Mouse (Mus musculus): Measurements from ENCODE around the gene Sez6. TPM values are rescaled to one million over a fixed set of nuclear protein-coding genes. Genes with fewer than 3 reads are reported as not detected.
A peak's percentile ranks its signal among the peaks of the same experiment; 100 is the strongest.

The Sez6 gene
- polyA plus RNA-seq, 1 experiment from 2014 or later: 1.5 TPM

- DNase-seq (ENCODE audit: low spot score): no peak
- ATAC-seq (replicated peaks; ENCODE audit: insufficient number of reproducible peaks, low FRiP score, low TSS enrichment, low read depth): no peak
Measured at GRCm38 (mm10) chr11:77958268-77958667, 27.7 kb downstream of the Sez6 start.

GRCm38 (mm10) chr11:77958932-77959331 is 28.3 kb downstream of the Sez6 start:
- H3K4me3 ChIP-seq (ENCODE audit: low read depth, low read length): no peak overlapping the region
- 72% methylated on average over 9 of the region's 9 CpGs for WGBS
- H3K27ac ChIP-seq (replicated peaks; ENCODE audit: low read depth, low read length): no peak overlapping the region
- no peaks in the 10 kb centered on the region for H3K9me3 ChIP-seq (replicated peaks; ENCODE audit: control insufficient read depth, low read length)
- H3K27me3 ChIP-seq (ENCODE audit: control insufficient read depth, insufficient read depth, low read length): no peaks in the 10 kb centered on the region
- no peak for ATAC-seq (replicated peaks; ENCODE audit: insufficient number of reproducible peaks, low FRiP score, low TSS enrichment, low read depth)
- H3K4me1 ChIP-seq (ENCODE audit: control insufficient read depth, insufficient read depth, low read length): no peaks in the 10 kb centered on the region
- H3K36me3 ChIP-seq (replicated peaks; ENCODE audit: control insufficient read depth, insufficient read depth, low read depth, low read length): no peaks in the 10 kb centered on the region
- no peak for DNase-seq (ENCODE audit: low spot score)
- H3K4me2 ChIP-seq (ENCODE audit: low read depth, low read length): no peak overlapping the region
- no peak overlapping the region for H3K9ac ChIP-seq (replicated peaks; ENCODE audit: low read length)

More at GRCm38 (mm10) chr11:77958268-77958667, 27.7 kb downstream of the Sez6 start:
- Histone ChIP-seq H3K4me2 (ENCODE audit: low read depth, low read length) (no peak overlapping the region), H3K4me3 (ENCODE audit: low read depth, low read length) (no peak overlapping the region), H3K36me3 (replicated peaks; ENCODE audit: control insufficient read depth, insufficient read depth, low read depth, low read length) (no peaks in the 10 kb centered on the region), H3K27me3 (ENCODE audit: control insufficient read depth, insufficient read depth, low read length) (no peaks in the 10 kb centered on the region), H3K9ac (replicated peaks; ENCODE audit: low read length) (no peak overlapping the region), H3K4me1 (ENCODE audit: control insufficient read depth, insufficient read depth, low read length) (no peaks in the 10 kb centered on the region), H3K9me3 (replicated peaks; ENCODE audit: control insufficient read depth, low read length) (no peaks in the 10 kb centered on the region), H3K27ac (replicated peaks; ENCODE audit: low read depth, low read length) (no peak overlapping the region)
- 87% methylated on average over 2 of the region's 2 CpGs for WGBS

- no peak overlapping the region for H3K27ac ChIP-seq (replicated peaks; ENCODE audit: low read depth, low read length)
- ATAC-seq (replicated peaks; ENCODE audit: insufficient number of reproducible peaks, low FRiP score, low TSS enrichment, low read depth): no peak
- 52% methylated on average over 9 of the region's 9 CpGs for WGBS
Measured at GRCm38 (mm10) chr11:77960199-77960598, 29.6 kb downstream of the Sez6 start.

GRCm38 (mm10) chr11:77960898-77961297 is 30.3 kb downstream of the Sez6 start:
- H3K4me2 ChIP-seq (ENCODE audit: low read depth, low read length): no peak overlapping the region
- H3K27me3 ChIP-seq (ENCODE audit: control insufficient read depth, insufficient read depth, low read length): peaks cover under 1% of the 10 kb centered on the region; the same call in 1 of the 2 replicates
- no peak overlapping the region for H3K4me3 ChIP-seq (ENCODE audit: low read depth, low read length)
- no peak overlapping the region for H3K27ac ChIP-seq (replicated peaks; ENCODE audit: low read depth, low read length)
- no peak for ATAC-seq (replicated peaks; ENCODE audit: insufficient number of reproducible peaks, low FRiP score, low TSS enrichment, low read depth)
- no peak for DNase-seq (ENCODE audit: low spot score)
- no peak overlapping the region for H3K9ac ChIP-seq (replicated peaks; ENCODE audit: low read length)
- H3K9me3 ChIP-seq (replicated peaks; ENCODE audit: control insufficient read depth, low read length): no peaks in the 10 kb centered on the region
- peaks cover 7% of the 10 kb centered on the region for H3K4me1 ChIP-seq (ENCODE audit: control insufficient read depth, insufficient read depth, low read length)
- WGBS: 35% methylated on average over 5 of the region's 5 CpGs
- H3K36me3 ChIP-seq (replicated peaks; ENCODE audit: control insufficient read depth, insufficient read depth, low read depth, low read length): no peaks in the 10 kb centered on the region

More at GRCm38 (mm10) chr11:77960199-77960598, 29.6 kb downstream of the Sez6 start:
- Histone ChIP-seq H3K9ac (replicated peaks; ENCODE audit: low read length) (no peak overlapping the region), H3K27me3 (ENCODE audit: control insufficient read depth, insufficient read depth, low read length) (no peaks in the 10 kb centered on the region), H3K9me3 (replicated peaks; ENCODE audit: control insufficient read depth, low read length) (no peaks in the 10 kb centered on the region), H3K4me1 (ENCODE audit: control insufficient read depth, insufficient read depth, low read length) (peaks cover 2% of the 10 kb centered on the region; the same call in 1 of the 2 replicates), H3K36me3 (replicated peaks; ENCODE audit: control insufficient read depth, insufficient read depth, low read depth, low read length) (no peaks in the 10 kb centered on the region), H3K4me3 (ENCODE audit: low read depth, low read length) (no peak overlapping the region), H3K4me2 (ENCODE audit: low read depth, low read length) (no peak overlapping the region)
- DNase-seq (ENCODE audit: low spot score): no peak

- no peak overlapping the region for H3K27ac ChIP-seq (replicated peaks; ENCODE audit: low read depth, low read length)
- H3K9me3 ChIP-seq (replicated peaks; ENCODE audit: control insufficient read depth, low read length): no peaks in the 10 kb centered on the region
- DNase-seq (ENCODE audit: low spot score) (no peak), ATAC-seq (replicated peaks; ENCODE audit: insufficient number of reproducible peaks, low FRiP score, low TSS enrichment, low read depth) (no peak)
- 85% methylated on average over 10 of the region's 10 CpGs for WGBS
- no peaks in the 10 kb centered on the region for H3K36me3 ChIP-seq (replicated peaks; ENCODE audit: control insufficient read depth, insufficient read depth, low read depth, low read length)
- peaks cover 2% of the 10 kb centered on the region; the same call in 1 of the 2 replicates for H3K27me3 ChIP-seq (ENCODE audit: control insufficient read depth, insufficient read depth, low read length)
- H3K9ac ChIP-seq (replicated peaks; ENCODE audit: low read length): no peak overlapping the region
- no peak overlapping the region for H3K4me2 ChIP-seq (ENCODE audit: low read depth, low read length)
- no peak overlapping the region for H3K4me3 ChIP-seq (ENCODE audit: low read depth, low read length)
- peaks cover 8% of the 10 kb centered on the region for H3K4me1 ChIP-seq (ENCODE audit: control insufficient read depth, insufficient read depth, low read length)
Measured at GRCm38 (mm10) chr11:77962946-77963345, 32.3 kb downstream of the Sez6 start.

GRCm38 (mm10) chr11:77964415-77965095 is 34.0 kb downstream of the Sez6 start:
- Histone ChIP-seq H3K4me3 (ENCODE audit: low read depth, low read length) (no peak overlapping the region), H3K4me1 (ENCODE audit: control insufficient read depth, insufficient read depth, low read length) (peaks cover 8% of the 10 kb centered on the region), H3K9ac (replicated peaks; ENCODE audit: low read length) (peak overlapping the region; percentile 41; the same call in 1 of the 2 replicates), H3K9me3 (replicated peaks; ENCODE audit: control insufficient read depth, low read length) (no peaks in the 10 kb centered on the region), H3K27me3 (ENCODE audit: control insufficient read depth, insufficient read depth, low read length) (peaks cover 2% of the 10 kb centered on the region; the same call in 1 of the 2 replicates), H3K4me2 (ENCODE audit: low read depth, low read length) (no peak overlapping the region), H3K27ac (replicated peaks; ENCODE audit: low read depth, low read length) (peak overlapping the region; percentile 52), H3K36me3 (replicated peaks; ENCODE audit: control insufficient read depth, insufficient read depth, low read depth, low read length) (no peaks in the 10 kb centered on the region)
- ATAC-seq (replicated peaks; ENCODE audit: insufficient number of reproducible peaks, low FRiP score, low TSS enrichment, low read depth) (no peak), DNase-seq (ENCODE audit: low spot score) (no peak)
- WGBS: 14% methylated on average over 19 of the region's 19 CpGs

- no peaks in the 10 kb centered on the region for H3K9me3 ChIP-seq (replicated peaks; ENCODE audit: control insufficient read depth, low read length)
- H3K27me3 ChIP-seq (ENCODE audit: control insufficient read depth, insufficient read depth, low read length): peaks cover 2% of the 10 kb centered on the region; the same call in 1 of the 2 replicates
- peak overlapping the region; percentile 52 for H3K27ac ChIP-seq (replicated peaks; ENCODE audit: low read depth, low read length)
- H3K4me3 ChIP-seq (ENCODE audit: low read depth, low read length): no peak overlapping the region
- H3K9ac ChIP-seq (replicated peaks; ENCODE audit: low read length): no peak overlapping the region; the same call in 1 of the 2 replicates
- peaks cover 8% of the 10 kb centered on the region for H3K4me1 ChIP-seq (ENCODE audit: control insufficient read depth, insufficient read depth, low read length)
- WGBS: 13% methylated on average over 17 of the region's 17 CpGs
- H3K36me3 ChIP-seq (replicated peaks; ENCODE audit: control insufficient read depth, insufficient read depth, low read depth, low read length): no peaks in the 10 kb centered on the region
- ATAC-seq (replicated peaks; ENCODE audit: insufficient number of reproducible peaks, low FRiP score, low TSS enrichment, low read depth) (peak; percentile 78), DNase-seq (ENCODE audit: low spot score) (peak; percentile 59)
- H3K4me2 ChIP-seq (ENCODE audit: low read depth, low read length): no peak overlapping the region
Measured at GRCm38 (mm10) chr11:77965101-77966036, 34.8 kb downstream of the Sez6 start.
